Mouse (Mus musculus) layer of hippocampus, adult 9-10 months (tissue): Measurements from ENCODE around the gene Zfp467.

ENCODE experiments used
- DNase-seq: peaks from one replicate; pipeline ENCODE4 v3.0.0; 2022; ENCODE audit warnings: low spot score

The Zfp467 gene

GRCm38 (mm10) chr6:48411193-48412092 is 34.2 kb downstream of the Zfp467 start:
- DNase-seq, result no peak

DNA sequence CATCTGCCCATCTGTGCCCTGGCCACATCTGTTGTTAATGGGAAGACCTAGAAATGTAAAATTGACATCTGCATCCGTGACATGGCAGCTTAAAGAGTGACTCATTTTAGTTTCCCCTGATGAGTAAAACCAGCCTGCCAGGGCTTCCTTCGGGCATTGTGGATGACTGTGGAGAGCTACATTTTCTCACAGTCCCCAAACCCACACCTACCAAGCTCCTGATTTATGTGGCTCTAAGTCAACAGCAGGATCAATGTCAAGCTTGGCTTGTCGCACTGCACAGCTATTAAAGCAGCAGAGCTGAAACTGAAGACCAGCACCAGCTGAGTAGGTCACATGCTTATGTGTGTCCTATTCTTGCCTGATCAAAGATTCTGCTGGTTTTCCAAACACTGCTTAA is 35.1 kb downstream of the Zfp467 start:
- no peak for DNase-seq

DNA sequence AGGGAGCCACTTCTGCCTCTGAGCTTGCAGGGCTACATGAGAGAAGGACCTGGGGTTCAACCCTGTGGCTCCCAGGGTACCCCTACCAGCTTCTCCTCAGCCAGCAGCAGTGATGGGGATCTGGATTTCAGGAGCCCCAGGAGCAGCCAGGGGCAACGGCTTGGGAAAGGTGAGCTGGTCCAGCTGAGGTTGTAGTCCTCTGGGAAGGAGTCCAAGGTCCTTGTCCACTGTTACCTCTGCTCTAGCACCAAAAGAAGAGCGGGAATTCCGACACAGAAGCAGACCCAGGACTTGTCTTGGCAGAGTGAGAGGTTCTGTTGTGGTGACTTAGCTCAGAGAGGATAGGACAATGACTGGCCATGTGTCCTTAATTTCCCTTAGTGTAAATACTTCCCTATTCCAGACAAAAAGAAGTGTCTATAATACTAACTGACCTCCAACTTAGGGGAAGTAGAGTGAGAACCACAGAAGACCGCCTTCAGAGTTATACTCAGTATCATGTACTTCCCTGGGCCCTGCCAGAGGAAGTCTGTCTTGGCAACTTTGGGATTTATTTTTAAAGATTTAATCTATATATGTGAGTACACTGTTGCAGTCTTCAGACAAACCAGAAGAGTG is 35.8 kb downstream of the Zfp467 start:
- DNase-seq, result no peak

DNA sequence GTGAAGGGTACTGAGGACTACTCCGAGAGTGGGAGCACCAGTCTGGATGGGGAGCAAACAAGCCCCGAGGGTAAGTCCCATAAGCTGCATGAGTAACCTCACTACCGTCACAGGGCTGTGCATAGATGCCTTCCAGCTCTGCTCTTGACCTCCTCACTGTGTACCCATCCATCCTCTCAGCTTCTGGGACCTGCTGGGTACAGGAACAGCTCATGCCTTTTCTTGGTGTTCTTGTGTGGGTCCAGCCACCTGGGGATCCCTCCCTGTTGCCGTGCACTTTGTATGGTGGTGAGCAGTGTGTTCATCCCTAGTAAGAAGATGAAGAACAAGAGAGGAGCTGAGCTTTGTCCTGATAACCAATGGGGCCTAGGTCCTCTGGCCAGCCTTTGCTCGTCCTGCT is 41.6 kb downstream of the Zfp467 start:
- no peak for DNase-seq

- DNase-seq, result no peak
Measured at GRCm38 (mm10) chr6:48399906-48400305, 45.7 kb downstream of the Zfp467 start.

GRCm38 (mm10) chr6:48397336-48397735 is 48.3 kb downstream of the Zfp467 start:
- DNase-seq, result no peak

DNA sequence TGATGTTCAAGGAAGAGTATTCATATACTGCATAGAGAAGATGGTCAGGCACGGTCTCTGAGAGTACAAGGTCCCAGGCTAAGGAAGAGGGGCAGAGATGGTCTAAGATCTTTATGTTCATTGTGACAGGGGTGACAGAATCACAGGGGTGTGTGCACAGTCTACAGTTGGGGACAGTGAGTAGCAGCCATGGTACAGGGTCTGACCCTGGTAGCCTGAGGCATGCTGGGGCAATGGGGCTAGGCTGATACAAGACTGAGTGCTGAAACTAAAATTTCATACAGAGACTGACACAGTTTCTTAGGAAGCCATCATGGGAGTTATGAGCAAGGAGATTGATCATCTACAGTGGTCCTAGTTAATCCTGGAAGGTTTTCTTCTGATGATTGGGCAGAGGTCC is 48.9 kb downstream of the Zfp467 start:
- no peak for DNase-seq

- no peak for DNase-seq
Measured at GRCm38 (mm10) chr6:48396008-48396595, 49.5 kb downstream of the Zfp467 start.

DNA sequence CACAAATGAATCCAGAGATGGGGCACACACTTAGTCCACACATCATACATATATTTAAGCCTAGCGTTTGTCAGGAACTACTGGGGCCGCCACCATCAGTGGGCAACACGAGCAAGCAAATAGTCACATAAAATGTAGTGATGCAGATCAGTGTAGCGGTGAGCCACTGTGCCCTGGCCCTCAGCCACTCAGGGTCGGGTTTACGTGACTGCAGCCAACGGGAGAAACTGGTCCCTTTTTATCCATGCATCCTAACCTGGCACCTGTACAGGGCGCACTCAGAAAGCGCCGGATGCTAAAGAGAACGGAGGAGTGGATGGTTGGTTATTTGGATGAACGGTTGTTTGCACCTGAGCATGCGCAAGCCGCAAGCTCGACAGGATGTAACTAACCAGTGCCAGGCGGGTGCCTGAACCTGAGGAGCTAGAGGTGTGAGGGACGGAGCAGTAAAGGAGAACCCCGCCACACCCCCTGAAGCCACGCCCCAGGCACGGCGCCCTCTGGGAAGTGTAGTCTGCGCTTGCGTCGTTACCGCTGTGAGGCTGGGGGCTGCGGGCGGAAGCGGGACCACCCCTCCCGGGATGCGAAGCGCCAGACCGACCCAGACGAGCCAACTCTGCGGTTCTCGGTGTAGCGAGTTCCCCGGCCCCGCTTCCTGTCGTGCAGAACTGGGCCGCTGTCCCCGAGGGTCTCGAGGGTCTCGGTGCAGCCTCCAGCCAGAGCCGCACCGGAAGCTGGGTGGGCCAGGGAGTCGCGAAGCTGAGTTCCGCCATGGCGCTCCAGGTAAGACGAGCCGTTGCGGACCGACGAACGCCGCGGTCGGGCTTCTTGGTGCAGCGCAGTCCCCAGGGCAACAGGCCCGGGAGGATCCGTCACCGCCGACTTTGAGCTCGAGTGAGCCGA is 50.3 kb downstream of the Zfp467 start, which contains the start of gene Krba1:
Gene Krba1 (plus strand): TSS at position 482 of the 903 bp plus-strand sequence.
- peak; percentile 50 for DNase-seq

DNA sequence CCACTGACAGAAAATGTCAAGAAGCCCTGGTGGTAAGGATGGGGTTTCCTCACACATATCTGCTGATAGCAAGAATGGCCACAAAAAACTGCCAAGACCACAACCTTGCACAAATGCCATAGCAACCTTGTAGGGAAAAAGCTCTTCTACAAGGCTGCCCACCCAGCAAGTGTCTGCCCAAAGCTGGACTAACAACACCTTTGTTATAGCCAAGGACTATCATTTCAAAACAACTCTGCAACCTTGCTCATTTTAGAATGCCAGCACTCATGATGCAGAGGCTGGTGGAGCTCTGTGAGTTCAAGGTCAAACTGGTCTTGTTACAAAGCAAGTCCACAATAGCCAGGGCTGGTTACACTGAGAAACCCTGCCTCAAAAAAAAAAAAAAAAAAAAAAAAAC is 51.8 kb downstream of the Zfp467 start:
- DNase-seq, result no peak

DNA sequence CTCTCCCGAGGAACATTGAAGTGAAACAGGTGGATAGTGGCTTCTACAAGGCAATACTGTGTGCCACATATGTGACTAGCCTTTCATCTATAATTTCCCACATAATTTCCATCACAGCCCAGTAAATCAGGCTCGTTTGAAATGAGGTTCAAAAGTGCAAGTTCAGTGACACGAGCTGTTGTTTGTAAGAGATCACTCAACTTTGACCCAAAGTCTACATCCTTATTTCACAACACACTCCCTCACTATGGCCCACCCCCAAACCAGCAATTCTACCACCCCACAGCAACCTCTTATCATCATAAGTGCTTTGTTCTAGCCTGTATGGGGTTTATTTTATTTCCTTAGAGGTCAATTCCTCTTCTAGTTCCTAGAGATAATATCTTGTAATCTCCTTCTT is 57.4 kb downstream of the Zfp467 start:
- DNase-seq, result no peak
